Mouse (Mus musculus) forebrain, embryonic 11.5 days (tissue): ENCODE data around the gene Edem2. TPM values are rescaled to one million over a fixed set of nuclear protein-coding genes. Genes with fewer than 3 reads are reported as not detected.
"Not testable (repeated sequence)": the region's sequence is repeated elsewhere in the genome, so short reads cannot be mapped to it uniquely, and the experiment has no call there.

Source experiments
- ATAC-seq: fragments of 200-750 bp; cut with Nextera tagmentation; replicated peaks from 2 replicates; pipeline ENCODE4 v1.8.0; 2017; ENCODE audit warnings: moderate TSS enrichment; ENCODE audit not compliant: low FRiP score
- DNase-seq: peaks from one replicate; pipeline ENCODE4 v3.0.0-alpha.2; 2017; ENCODE audit warnings: low spot score
- H3K27ac ChIP-seq: fragments of 300-500 bp; sonication (generic); 2 replicates; pipeline ENCODE4 v1.5.1; 2014; ENCODE audit warnings: low read depth, low read length
- H3K27me3 ChIP-seq: fragments of 300-500 bp; sonication (generic); 2 replicates; pipeline ENCODE4 v1.6.1; 2014; ENCODE audit warnings: mild to moderate bottlenecking, low read length, mixed read lengths; ENCODE audit not compliant: control insufficient read depth, insufficient read depth
- H3K36me3 ChIP-seq: fragments of 300-500 bp; sonication (generic); 2 replicates; pipeline ENCODE4 v1.6.1; 2014; ENCODE audit warnings: mild to moderate bottlenecking, low read length, moderate library complexity, mixed read lengths; ENCODE audit not compliant: control insufficient read depth, insufficient read depth
- H3K4me1 ChIP-seq: fragments of 300-500 bp; sonication (generic); replicated peaks from 2 replicates; pipeline ENCODE4 v1.6.1; 2014; ENCODE audit warnings: low read length, mixed read lengths; ENCODE audit not compliant: control insufficient read depth, insufficient read depth
- H3K4me2 ChIP-seq: fragments of 300-500 bp; sonication (generic); 2 replicates; pipeline ENCODE4 v1.6.1; 2014; ENCODE audit warnings: low read depth, mild to moderate bottlenecking, low read length, moderate library complexity, mixed read lengths; ENCODE audit not compliant: severe bottlenecking
- H3K4me3 ChIP-seq: fragments of 300-500 bp; sonication (generic); 2 replicates; pipeline ENCODE4 v1.5.1; 2014; ENCODE audit warnings: low read depth, low read length
- H3K9ac ChIP-seq: fragments of 300-500 bp; sonication (generic); 2 replicates; pipeline ENCODE4 v1.6.1; 2014; ENCODE audit warnings: low read length
- H3K9me3 ChIP-seq: fragments of 300-500 bp; sonication (generic); 2 replicates; pipeline ENCODE4 v1.6.1; 2016; ENCODE audit warnings: low read length, mixed read lengths; ENCODE audit not compliant: control insufficient read depth
- WGBS: fragments of 180-500 bp; shearing (Covaris S2); extraction: QIAGEN DNeasy Blood & Tissue Kit; methylation state at CpG from one replicate; pipeline ENCODE4 v1.1.7; 2014; 5-methylcytosine and 5-hydroxymethylcytosine counted together
- polyA plus RNA-seq: library from polyadenylated mRNA; unstranded; fragments of >200 nt; fragmentation: Nextera tagmentation; extraction: Ambion mirVana; gene quantifications from 2 replicates; pipeline ENCODE4 v1.2.1, GENCODE M21; 2014

Edem2 gene
- polyA plus RNA-seq, 1 experiment from 2014 or later = 31.8 TPM

DNA sequence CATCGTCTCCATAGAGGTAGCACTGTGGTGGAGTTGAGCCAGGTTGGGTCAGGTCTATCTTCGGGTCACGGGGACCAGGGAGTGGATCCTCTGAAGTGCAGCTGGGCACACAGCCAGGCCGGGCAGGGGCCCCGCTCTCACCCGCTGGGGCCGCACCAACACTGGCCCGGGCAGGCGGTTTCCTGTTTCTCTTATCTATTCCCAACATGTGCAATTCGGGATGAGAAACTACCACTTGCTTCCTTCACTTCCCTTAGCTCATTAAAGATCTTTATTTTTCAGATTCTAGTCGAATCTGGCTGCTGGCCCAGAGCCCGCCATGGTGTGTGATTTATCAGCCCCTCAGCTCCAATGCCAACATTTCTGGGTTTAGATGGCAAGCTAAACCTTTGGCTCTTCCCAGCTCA is 13.7 kb upstream of the Edem2 start:
- Histone ChIP-seq H3K4me3 (no peak overlapping the region), H3K27me3 (no peaks in the 10 kb centered on the region), H3K36me3 (no peaks in the 10 kb centered on the region), H3K4me1 (no peaks in the 10 kb centered on the region), H3K4me2 (no peak overlapping the region), H3K27ac (no peak overlapping the region), H3K9ac (no peak overlapping the region), H3K9me3 (no peaks in the 10 kb centered on the region)
- ATAC-seq = no peak
- DNase-seq = no peak
- 89% methylated on average over 12 of the region's 12 CpGs for WGBS

DNA sequence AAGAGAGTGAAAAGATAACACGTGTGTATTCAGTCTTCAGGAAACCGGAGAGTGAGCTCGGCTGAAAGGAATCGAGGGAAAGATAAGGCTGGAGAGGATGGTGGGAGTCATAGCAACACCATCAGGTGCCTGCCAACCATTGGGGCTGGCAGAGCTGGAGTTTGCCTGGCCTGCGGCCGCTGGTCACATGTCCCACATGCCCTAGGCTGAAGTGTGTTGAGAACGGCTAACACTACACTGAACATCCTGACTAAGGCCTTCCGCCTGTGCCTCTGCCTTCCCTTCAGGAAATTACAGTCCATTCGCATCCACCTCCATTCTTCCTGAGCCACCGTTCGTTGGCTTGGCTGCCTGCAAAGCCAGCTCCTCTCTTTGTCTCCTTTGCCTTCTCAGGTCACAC is 12.9 kb upstream of the Edem2 start:
- no peaks in the 10 kb centered on the region for H3K9me3 ChIP-seq
- ATAC-seq = no peak
- no peak overlapping the region for H3K4me2 ChIP-seq
- no peaks in the 10 kb centered on the region for H3K27me3 ChIP-seq
- no peak overlapping the region for H3K4me3 ChIP-seq
- H3K36me3 ChIP-seq = no peaks in the 10 kb centered on the region
- no peak overlapping the region for H3K27ac ChIP-seq
- no peaks in the 10 kb centered on the region for H3K4me1 ChIP-seq
- DNase-seq = no peak
- WGBS = 85% methylated on average over 11 of the region's 11 CpGs
- no peak overlapping the region for H3K9ac ChIP-seq

DNA sequence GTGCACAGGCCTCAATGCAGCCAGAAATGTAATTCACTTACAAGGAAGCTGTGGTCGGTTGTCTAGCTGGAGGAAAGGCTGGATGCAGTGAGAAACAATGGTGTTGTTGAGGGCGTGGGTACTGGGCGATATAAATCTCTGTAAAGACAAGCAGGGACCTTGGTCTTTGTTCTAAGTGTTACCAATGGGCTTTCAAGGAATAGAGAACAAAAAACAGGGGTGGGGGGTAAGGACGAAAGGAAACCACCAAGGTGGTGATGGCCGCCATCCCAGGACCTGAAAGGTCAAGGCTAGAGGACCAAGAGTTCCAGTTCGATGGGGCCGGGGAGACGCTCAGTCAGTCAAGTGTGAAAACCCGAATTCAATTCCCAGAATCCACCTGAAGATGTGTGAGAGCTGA is 8.5 kb upstream of the Edem2 start:
- no peak overlapping the region for H3K4me2 ChIP-seq
- no peaks in the 10 kb centered on the region for H3K9me3 ChIP-seq
- no peaks in the 10 kb centered on the region for H3K27me3 ChIP-seq
- H3K4me1 ChIP-seq = no peaks in the 10 kb centered on the region
- WGBS = 81% methylated on average over 9 of the region's 9 CpGs
- H3K27ac ChIP-seq = no peak overlapping the region
- ATAC-seq = no peak
- no peak overlapping the region for H3K4me3 ChIP-seq
- H3K9ac ChIP-seq = no peak overlapping the region
- H3K36me3 ChIP-seq = no peaks in the 10 kb centered on the region
- DNase-seq = no peak

DNA sequence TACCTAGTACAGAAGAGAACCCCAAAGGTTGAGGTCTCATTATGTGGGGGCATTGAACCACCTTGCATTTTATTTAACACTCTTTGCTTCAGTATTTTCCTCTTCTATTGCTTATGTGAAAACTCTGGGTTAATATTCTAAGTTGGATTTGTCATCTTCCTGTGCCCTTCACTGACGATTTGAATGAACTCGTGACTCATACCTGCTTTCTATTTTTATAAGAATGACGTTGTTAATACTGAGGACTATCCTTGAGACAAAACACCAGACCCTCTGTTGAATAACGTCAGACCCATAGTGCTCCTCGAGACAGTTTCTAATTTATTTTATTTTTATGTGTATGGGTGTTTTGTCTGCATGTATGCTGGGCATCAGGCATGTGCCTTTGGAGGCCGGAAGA is 7.7 kb upstream of the Edem2 start:
- no peaks in the 10 kb centered on the region for H3K4me1 ChIP-seq
- 85% methylated on average over 6 of the region's 6 CpGs for WGBS
- no peaks in the 10 kb centered on the region for H3K9me3 ChIP-seq
- H3K4me2 ChIP-seq = no peak overlapping the region
- no peak for ATAC-seq
- H3K36me3 ChIP-seq = no peaks in the 10 kb centered on the region
- H3K27ac ChIP-seq = no peak overlapping the region
- H3K9ac ChIP-seq = no peak overlapping the region
- H3K27me3 ChIP-seq = no peaks in the 10 kb centered on the region
- H3K4me3 ChIP-seq = no peak overlapping the region
- no peak for DNase-seq

DNA sequence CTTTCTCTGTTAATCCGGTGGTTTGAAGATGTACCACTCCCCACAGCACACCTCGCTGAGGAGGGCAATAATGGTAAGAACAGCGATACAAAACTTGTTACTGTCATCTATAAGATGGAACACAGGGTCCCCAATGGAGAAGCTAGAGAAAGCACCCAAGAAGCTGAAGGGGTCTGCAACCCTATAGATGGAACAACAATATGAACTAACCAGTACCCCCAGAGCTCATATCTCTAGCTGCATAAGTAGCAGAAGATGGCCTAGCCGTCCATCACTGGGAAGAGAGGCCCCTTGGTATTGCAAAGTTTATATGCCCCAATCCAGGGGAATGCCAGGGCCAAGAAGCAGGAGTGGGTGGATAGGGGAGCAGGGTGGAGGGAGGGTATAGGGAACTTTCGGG is 6.5 kb upstream of the Edem2 start, which contains the start of gene Gm17581:
Gm17581 (minus strand) TSS at position 101 of the 400 bp plus-strand sequence.
- not testable (repeated sequence) for H3K9ac ChIP-seq, H3K9me3 ChIP-seq, H3K27ac ChIP-seq, H3K4me1 ChIP-seq, ATAC-seq, H3K4me2 ChIP-seq, H3K36me3 ChIP-seq, H3K27me3 ChIP-seq, H3K4me3 ChIP-seq, DNase-seq
- 85% methylated on average over 5 of the region's 5 CpGs for WGBS

DNA sequence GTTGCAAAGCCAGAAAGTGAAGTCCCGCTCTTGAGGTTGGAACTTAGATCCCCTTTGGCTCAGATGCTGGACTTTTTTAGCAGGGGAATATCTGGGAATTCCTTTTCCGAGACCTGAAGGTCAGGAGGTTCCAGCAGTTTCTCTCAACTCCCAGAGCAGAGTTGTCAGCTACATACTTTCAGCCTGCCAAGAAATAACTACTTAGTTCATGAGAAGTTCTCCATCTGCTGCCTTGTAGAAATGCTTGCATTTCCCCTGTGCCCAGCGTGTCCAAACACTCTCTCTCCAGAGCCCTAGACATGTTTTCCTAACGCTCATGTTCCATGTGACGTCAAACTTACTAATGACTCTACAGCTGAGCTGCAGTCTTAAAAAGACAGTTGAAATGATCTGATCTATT is 5.8 kb upstream of the Edem2 start:
- Histone ChIP-seq H3K9ac (no peak overlapping the region), H3K36me3 (no peaks in the 10 kb centered on the region), H3K4me3 (no peak overlapping the region), H3K4me1 (no peaks in the 10 kb centered on the region), H3K27ac (no peak overlapping the region), H3K4me2 (no peak overlapping the region), H3K9me3 (no peaks in the 10 kb centered on the region), H3K27me3 (no peaks in the 10 kb centered on the region)
- ATAC-seq (no peak), DNase-seq (no peak)
- 83% methylated on average over 5 of the region's 5 CpGs for WGBS

DNA sequence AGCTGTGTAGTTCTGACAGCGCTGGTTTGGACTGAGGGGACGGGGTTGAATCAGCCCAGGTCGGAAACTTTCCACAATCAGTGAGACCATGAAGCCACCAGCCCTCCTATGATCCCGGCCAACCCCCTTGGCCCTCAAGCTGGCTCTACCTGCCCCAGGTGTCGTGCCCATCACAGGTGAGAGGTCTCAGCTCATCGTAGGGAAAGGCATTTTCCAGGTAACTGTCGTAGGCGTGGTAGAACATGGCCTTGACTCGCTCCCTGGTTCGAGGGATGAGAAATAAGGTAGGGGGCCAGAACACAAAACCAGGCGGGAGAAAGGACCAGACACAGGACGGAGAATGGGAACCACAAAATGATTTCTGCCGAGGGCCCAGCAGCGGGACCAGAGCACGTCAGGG is 533 bp downstream of the Edem2 start:
- Histone ChIP-seq H3K27ac (no peak overlapping the region), H3K36me3 (no peaks in the 10 kb centered on the region), H3K4me3 (peak overlapping the region; percentile 85), H3K9ac (peak overlapping the region; percentile 77), H3K27me3 (no peaks in the 10 kb centered on the region), H3K4me2 (peak overlapping the region; percentile 94), H3K4me1 (peaks cover 3% of the 10 kb centered on the region; the same call in 1 of the 2 replicates), H3K9me3 (no peaks in the 10 kb centered on the region)
- 6% methylated on average over 15 of the region's 15 CpGs for WGBS
- no peak for DNase-seq
- ATAC-seq = 0 out of 2 replicates have a peak, but pooled peaks have one; percentile 18

DNA sequence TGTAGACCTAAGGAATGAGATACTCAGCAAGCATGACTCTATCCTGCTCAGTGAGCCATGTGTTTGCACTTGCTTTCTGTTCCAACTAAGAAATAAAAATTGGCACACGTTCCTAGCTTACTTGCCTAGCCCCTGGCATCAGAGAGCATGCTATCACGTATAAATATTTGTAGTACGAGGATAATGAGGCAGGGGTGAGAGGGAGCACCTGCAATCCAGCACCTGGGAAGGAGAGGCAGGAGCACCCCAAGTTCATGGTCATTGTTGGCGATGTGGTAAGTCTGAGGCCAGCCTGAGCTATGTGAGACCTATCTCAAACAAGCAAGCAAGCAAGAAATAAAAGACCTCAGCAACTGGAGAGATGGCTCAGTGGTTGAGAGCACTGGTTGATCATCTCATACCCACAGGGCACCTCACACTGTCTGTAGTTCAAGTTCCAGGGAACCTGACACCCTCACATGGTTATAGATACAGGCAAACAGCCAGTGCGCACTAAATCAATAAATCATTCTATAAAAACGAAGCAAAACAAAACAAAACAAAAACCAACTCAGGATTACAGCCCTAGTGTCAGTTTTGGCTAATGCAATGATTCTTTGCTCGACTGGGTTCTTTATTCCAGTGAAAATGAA is 1.4 kb downstream of the Edem2 start:
- Histone ChIP-seq H3K4me2 (no peak overlapping the region), H3K9ac (no peak overlapping the region), H3K27me3 (no peaks in the 10 kb centered on the region)

DNA sequence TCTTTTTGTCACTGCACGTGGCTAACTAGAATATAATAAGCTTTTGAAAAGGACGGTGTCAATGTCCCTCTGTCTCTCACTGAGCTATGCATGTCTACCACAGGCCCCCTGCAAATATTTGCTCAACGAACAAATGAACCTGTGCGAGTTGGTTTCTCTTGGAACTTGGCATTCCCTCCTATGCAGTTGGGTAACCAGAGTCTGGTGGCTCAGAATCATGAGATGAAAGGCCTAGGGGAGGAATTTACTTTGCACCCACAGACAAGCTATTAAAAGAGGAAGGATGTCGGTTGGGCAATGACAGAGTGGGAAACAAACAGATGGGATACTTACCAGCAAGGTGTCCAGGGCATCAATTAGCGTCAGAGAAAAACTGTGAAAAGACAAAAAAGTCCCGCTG is 3.0 kb downstream of the Edem2 start:
- Histone ChIP-seq H3K4me3 (no peak overlapping the region), H3K36me3 (no peaks in the 10 kb centered on the region), H3K4me2 (no peak overlapping the region), H3K9ac (no peak overlapping the region), H3K27ac (no peak overlapping the region), H3K27me3 (no peaks in the 10 kb centered on the region), H3K4me1 (peaks cover 3% of the 10 kb centered on the region; the same call in 1 of the 2 replicates), H3K9me3 (no peaks in the 10 kb centered on the region)
- ATAC-seq = no peak
- WGBS = 87% methylated on average over 7 of the region's 7 CpGs
- DNase-seq = no peak

More for the DNA sequence above, 1.4 kb downstream of the Edem2 start:
- Histone ChIP-seq H3K9me3 (no peaks in the 10 kb centered on the region), H3K27ac (no peak overlapping the region), H3K4me3 (no peak overlapping the region), H3K4me1 (peaks cover 3% of the 10 kb centered on the region; the same call in 1 of the 2 replicates), H3K36me3 (no peaks in the 10 kb centered on the region)
- 81% methylated on average over 7 of the region's 7 CpGs for WGBS
- ATAC-seq = no peak
- DNase-seq = no peak
